Mouse (Mus musculus): Measurements from ENCODE around the gene Tnfrsf23. TPM values are rescaled to one million over a fixed set of nuclear protein-coding genes. Genes with fewer than 3 reads are reported as not detected.

Gene Tnfrsf23
- total RNA-seq, 2 experiments from 2014 or later, result 1.3 to 1.6 TPM

Other genes with a start within 250 kb of the Tnfrsf23 start
- 10 to 100 TPM in 1 of 2 experiments, 1 to 10 TPM in 1; 9.7 to 14.5 TPM for gene Cdkn1c, start 224.8 kb downstream of the Tnfrsf23 start, total RNA-seq (2021)
- gene Slc22a18, start 212.1 kb downstream of the Tnfrsf23 start, total RNA-seq (2021), result under 1 TPM; 0.21 to 0.36 TPM
- gene Phlda2, start 182.7 kb downstream of the Tnfrsf23 start, total RNA-seq (2021), result not detected
- 100 to 1,000 TPM; 130 to 138 TPM for gene Nap1l4, start 136.8 kb downstream of the Tnfrsf23 start, total RNA-seq (2021)
- gene Cars, start 85.8 kb downstream of the Tnfrsf23 start, total RNA-seq (2021), result 10 to 100 TPM; 53.8 to 62.8 TPM
- under 1 TPM; 0.12 to 0.23 TPM for gene Tnfrsf26, start 57.1 kb downstream of the Tnfrsf23 start, total RNA-seq (2021)
- 1 to 10 TPM; 2.1 to 2.9 TPM for gene Tnfrsf22, start 36.2 kb downstream of the Tnfrsf23 start, total RNA-seq (2021)
- 10 to 100 TPM; 36.3 to 40.9 TPM for gene Osbpl5, start 71.1 kb upstream of the Tnfrsf23 start, total RNA-seq (2021)
- not detected for gene Mrgprg, start 81.1 kb upstream of the Tnfrsf23 start, total RNA-seq (2021)
- 1 to 10 TPM; 5.5 to 6.1 TPM for gene Mrgpre, start 98.6 kb upstream of the Tnfrsf23 start, total RNA-seq (2021)
- gene Nadsyn1, start 137.0 kb upstream of the Tnfrsf23 start, total RNA-seq (2021), result 1 to 10 TPM; 5.7 to 6.3 TPM
- gene Dhcr7, start 137.3 kb upstream of the Tnfrsf23 start, total RNA-seq (2021), result 10 to 100 TPM; 66.2 to 69.8 TPM
- gene Gm498, start 181.0 kb upstream of the Tnfrsf23 start, total RNA-seq (2021), result not detected

Measured in layer of hippocampus, postnatal 14 days (tissue).